Mouse (Mus musculus): Measurements from ENCODE around the gene Lif. TPM values are rescaled to one million over a fixed set of nuclear protein-coding genes. Genes with fewer than 3 reads are reported as not detected.

Lif gene
- polyA plus RNA-seq, 2 experiments = 0.02 TPM; not detected in 1

DNA sequence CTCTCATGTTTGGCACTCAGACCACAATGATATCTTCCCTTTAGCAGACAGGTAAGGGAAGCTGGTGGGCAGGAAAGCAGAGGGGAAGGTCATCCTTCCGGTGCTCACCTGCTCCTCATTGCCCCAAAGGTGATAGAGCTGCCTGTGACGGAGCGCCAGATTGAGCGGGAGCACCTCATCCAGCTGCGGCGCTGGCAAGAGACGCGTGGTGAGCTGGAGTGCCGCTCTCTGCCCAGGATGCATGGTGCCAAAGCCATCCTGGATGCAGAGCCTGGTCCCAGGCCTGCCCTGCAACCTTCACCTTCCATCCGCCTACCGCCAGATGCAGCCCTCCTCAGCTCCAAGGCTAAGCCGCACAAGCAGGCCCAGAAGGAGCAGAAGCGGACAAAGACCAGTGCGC lies 42.8 kb upstream of the Lif start:
- Histone ChIP-seq H3K4me1 (replicated peaks; ENCODE audit: control insufficient read depth in 2 of 2, insufficient read depth in 2 of 2, low read length in 1 of 2) (peaks cover 7 to 10% of the 10 kb centered on the region in 2 experiments), H3K4me2 (ENCODE audit: low read depth) (no peak overlapping the region), H3K27me3 (ENCODE audit: control insufficient read depth, insufficient read depth, low read length) (peaks cover 7% of the 10 kb centered on the region), H3K27ac (no peak overlapping the region), H3K9me3 (ENCODE audit: control insufficient read depth, low read length) (no peaks in the 10 kb centered on the region), H3K9ac (replicated peaks) (no peak overlapping the region), H3K36me3 (replicated peaks; ENCODE audit: control insufficient read depth, insufficient read depth, low read depth) (no peaks in the 10 kb centered on the region), H3K4me3 (ENCODE audit: insufficient read depth in 1 of 2, low read depth in 2 of 2, low read length in 2 of 2) (no peak overlapping the region)
- no peak for TF ChIP-seq CTCF (IDR thresholded peaks at IDR 0.05; ENCODE audit: low read depth)
- TF ChIP-seq EP300 (IDR thresholded peaks at IDR 0.05; ENCODE audit: low read depth) = no peak
- DNase-seq (ENCODE audit: low read depth in 3 of 3, low spot score in 3 of 3) = no peak
- ATAC-seq (ENCODE audit: insufficient read depth) = no peak
- 87% methylated on average over 14 of the region's 14 CpGs for WGBS (ENCODE audit: insufficient replicate concordance)

- no peak overlapping the region for H3K27ac ChIP-seq
- no peak for TF ChIP-seq CTCF (IDR thresholded peaks at IDR 0.05; ENCODE audit: low read depth)
- no peak for TF ChIP-seq EP300 (IDR thresholded peaks at IDR 0.05; ENCODE audit: low read depth)
- DNase-seq (ENCODE audit: low read depth in 3 of 3, low spot score in 3 of 3) (no peak), ATAC-seq (ENCODE audit: insufficient read depth) (no peak)
- peaks cover 7 to 11% of the 10 kb centered on the region in 2 experiments for H3K4me1 ChIP-seq (replicated peaks; ENCODE audit: control insufficient read depth in 2 of 2, insufficient read depth in 2 of 2, low read length in 1 of 2)
- H3K9me3 ChIP-seq (ENCODE audit: control insufficient read depth, low read length) = no peaks in the 10 kb centered on the region
- no peak overlapping the region for H3K9ac ChIP-seq (replicated peaks)
- 71% methylated on average over 10 of the region's 10 CpGs for WGBS (ENCODE audit: insufficient replicate concordance)
- H3K27me3 ChIP-seq (ENCODE audit: control insufficient read depth, insufficient read depth, low read length) = peaks cover 7% of the 10 kb centered on the region
- no peak overlapping the region for H3K4me3 ChIP-seq (ENCODE audit: insufficient read depth in 1 of 2, low read depth in 2 of 2, low read length in 2 of 2)
- no peak overlapping the region for H3K4me2 ChIP-seq (ENCODE audit: low read depth)
- no peaks in the 10 kb centered on the region for H3K36me3 ChIP-seq (replicated peaks; ENCODE audit: control insufficient read depth, insufficient read depth, low read depth)
These were observed 42.3 kb upstream of the Lif start for GRCm38 (mm10) chr11:4215061-4215460.

DNA sequence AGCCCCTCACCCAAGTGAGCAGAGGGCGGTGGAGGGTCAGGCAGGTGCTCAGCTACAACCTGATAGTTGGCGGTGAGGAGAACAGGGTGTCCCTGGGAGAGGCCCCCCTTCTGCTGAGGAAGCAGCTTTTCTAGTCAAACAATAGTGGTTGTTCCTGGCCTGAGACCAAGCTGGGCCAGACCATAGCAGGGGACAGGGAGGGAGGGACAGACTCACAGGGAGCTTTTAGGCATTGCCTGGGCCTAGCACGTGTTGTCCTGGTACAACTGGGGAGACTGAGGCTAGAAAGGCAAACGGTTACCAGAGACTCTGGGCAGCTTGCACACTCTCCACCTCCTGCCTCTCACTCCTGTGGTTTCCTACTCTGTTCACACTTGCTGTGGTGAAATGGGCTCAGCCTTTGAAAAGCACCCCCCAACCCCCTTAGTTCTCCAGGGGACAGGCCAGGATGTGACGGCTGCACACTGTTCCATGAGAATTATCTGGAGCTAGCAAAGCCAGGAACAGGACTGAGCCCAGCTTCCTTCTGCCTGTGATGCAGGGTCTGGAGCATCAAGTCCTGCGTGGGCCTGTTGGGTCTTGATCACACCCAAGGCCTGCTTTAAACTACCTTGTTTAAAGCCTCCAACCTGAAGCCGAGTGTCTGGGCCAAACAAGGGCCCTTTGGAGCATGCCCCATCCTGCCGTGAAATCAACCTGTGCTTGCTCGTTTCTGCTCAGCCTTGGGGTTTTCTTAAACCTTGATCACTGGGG lies 40.9 kb upstream of the Lif start:
- Histone ChIP-seq H3K9me3 (ENCODE audit: control insufficient read depth, low read length) (no peaks in the 10 kb centered on the region), H3K4me1 (replicated peaks; ENCODE audit: control insufficient read depth in 2 of 2, insufficient read depth in 2 of 2, low read length in 1 of 2) (peaks cover 7 to 14% of the 10 kb centered on the region in 2 experiments), H3K27me3 (ENCODE audit: control insufficient read depth, insufficient read depth, low read length) (peaks cover 7% of the 10 kb centered on the region), H3K36me3 (replicated peaks; ENCODE audit: control insufficient read depth, insufficient read depth, low read depth) (no peaks in the 10 kb centered on the region), H3K4me2 (ENCODE audit: low read depth) (no peak overlapping the region), H3K9ac (replicated peaks) (no peak overlapping the region), H3K27ac (no peak overlapping the region), H3K4me3 (ENCODE audit: insufficient read depth in 1 of 2, low read depth in 2 of 2, low read length in 2 of 2) (no peak overlapping the region)
- ATAC-seq (ENCODE audit: insufficient read depth) (no peak), DNase-seq (ENCODE audit: low read depth in 3 of 3, low spot score in 3 of 3) (no peak)
- TF ChIP-seq CTCF (IDR thresholded peaks at IDR 0.05; ENCODE audit: low read depth) = no peak
- TF ChIP-seq EP300 (IDR thresholded peaks at IDR 0.05; ENCODE audit: low read depth) = no peak
- 73% methylated on average over 9 of the region's 9 CpGs for WGBS (ENCODE audit: insufficient replicate concordance)

DNA sequence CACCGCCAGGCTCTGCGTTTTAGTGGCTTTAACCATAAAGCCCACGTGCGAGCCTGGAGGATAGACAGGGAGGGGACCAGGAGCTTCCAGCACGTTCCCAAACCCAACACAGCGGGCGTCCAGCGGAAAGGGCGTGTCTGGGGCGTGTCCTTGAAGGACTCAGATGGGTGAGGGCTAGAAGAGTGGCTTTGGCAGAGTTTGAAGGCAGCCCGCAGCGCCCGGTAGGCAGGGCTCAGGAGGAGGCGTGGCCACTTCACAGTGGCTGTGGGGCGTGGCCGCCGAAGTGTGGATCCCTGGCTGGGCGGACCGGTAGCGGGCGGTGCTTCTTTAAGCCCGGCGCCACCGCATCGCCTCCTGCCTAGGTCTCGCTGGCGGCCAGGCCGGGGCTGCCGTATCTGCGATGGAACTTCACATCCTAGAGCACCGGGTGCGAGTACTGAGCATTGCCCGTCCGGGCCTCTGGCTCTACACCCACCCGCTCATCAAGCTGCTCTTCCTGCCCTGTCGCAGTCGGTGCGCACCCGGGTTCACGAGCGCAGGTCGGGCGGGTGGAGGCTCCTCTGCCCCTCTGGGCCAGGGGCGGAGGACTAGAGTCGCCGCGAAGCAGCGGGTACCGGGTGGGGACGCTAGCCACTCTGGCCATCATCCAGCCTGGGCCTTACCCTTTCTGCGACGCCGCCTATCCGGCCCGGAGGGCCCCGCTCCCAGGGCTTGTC lies 39.3 kb upstream of the Lif start, which contains the start of gene Castor1:
Gene Castor1 (plus strand): TSS at position 312 of the 716 bp plus-strand sequence.
- Histone ChIP-seq H3K36me3 (replicated peaks; ENCODE audit: control insufficient read depth, insufficient read depth, low read depth) (no peaks in the 10 kb centered on the region), H3K4me1 (replicated peaks; ENCODE audit: control insufficient read depth in 2 of 2, insufficient read depth in 2 of 2, low read length in 1 of 2) (peaks cover 11 to 17% of the 10 kb centered on the region in 2 experiments), H3K27me3 (ENCODE audit: control insufficient read depth, insufficient read depth, low read length) (peaks cover 7% of the 10 kb centered on the region), H3K27ac (peak within 1 kb of the TSS; percentile 2), H3K4me3 (ENCODE audit: insufficient read depth in 1 of 2, low read depth in 2 of 2, low read length in 2 of 2) (peak within 1 kb of the TSS; percentile 54 to 60), H3K4me2 (ENCODE audit: low read depth) (peak within 1 kb of the TSS; percentile 95), H3K9ac (replicated peaks) (peak within 1 kb of the TSS; percentile 58), H3K9me3 (ENCODE audit: control insufficient read depth, low read length) (no peaks in the 10 kb centered on the region)
- TF ChIP-seq CTCF (IDR thresholded peaks at IDR 0.05; ENCODE audit: low read depth) (peak; percentile 26), EP300 (IDR thresholded peaks at IDR 0.05; ENCODE audit: low read depth) (no peak)
- ATAC-seq (ENCODE audit: insufficient read depth) = peak; percentile 93
- WGBS (ENCODE audit: insufficient replicate concordance) = 2% methylated on average over 56 of the region's 56 CpGs
- DNase-seq (ENCODE audit: low read depth in 3 of 3, low spot score in 3 of 3) = peak; percentile 85 to 93 (median 87)

DNA sequence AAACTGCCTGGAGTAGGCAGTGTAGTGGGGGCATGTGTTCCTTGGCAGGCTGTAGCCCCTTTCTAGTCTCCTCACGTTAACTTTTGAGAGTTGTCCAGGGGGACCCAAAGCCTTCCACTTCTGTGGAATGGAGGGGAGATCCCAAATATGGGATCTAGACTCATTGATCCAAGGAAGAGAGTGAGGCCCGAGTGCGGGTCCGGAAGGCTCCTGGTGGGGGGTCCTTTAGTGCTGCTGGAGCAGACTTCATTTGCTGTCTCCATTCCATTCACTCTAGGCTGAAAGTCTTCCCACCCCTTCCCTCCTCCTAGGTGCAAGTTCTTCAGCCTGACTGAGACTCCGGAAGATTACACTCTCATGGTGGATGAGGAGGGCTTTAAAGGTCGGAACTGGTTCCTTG lies 38.7 kb upstream of the Lif start:
- peak overlapping the region; percentile 95 for H3K4me2 ChIP-seq (ENCODE audit: low read depth)
- H3K9me3 ChIP-seq (ENCODE audit: control insufficient read depth, low read length) = no peaks in the 10 kb centered on the region
- no peaks in the 10 kb centered on the region for H3K36me3 ChIP-seq (replicated peaks; ENCODE audit: control insufficient read depth, insufficient read depth, low read depth)
- H3K9ac ChIP-seq (replicated peaks) = peak overlapping the region; percentile 58
- peaks cover 11 to 20% of the 10 kb centered on the region in 2 experiments for H3K4me1 ChIP-seq (replicated peaks; ENCODE audit: control insufficient read depth in 2 of 2, insufficient read depth in 2 of 2, low read length in 1 of 2)
- H3K4me3 ChIP-seq (ENCODE audit: insufficient read depth in 1 of 2, low read depth in 2 of 2, low read length in 2 of 2) = peak overlapping the region; percentile 54 to 60
- TF ChIP-seq EP300 (IDR thresholded peaks at IDR 0.05; ENCODE audit: low read depth) (no peak), CTCF (IDR thresholded peaks at IDR 0.05; ENCODE audit: low read depth) (no peak)
- no peak overlapping the region for H3K27ac ChIP-seq
- DNase-seq (ENCODE audit: low read depth in 3 of 3, low spot score in 3 of 3) = no peak
- no peak for ATAC-seq (ENCODE audit: insufficient read depth)
- WGBS (ENCODE audit: insufficient replicate concordance) = 25% methylated on average over 6 of the region's 6 CpGs
- peaks cover 7% of the 10 kb centered on the region for H3K27me3 ChIP-seq (ENCODE audit: control insufficient read depth, insufficient read depth, low read length)

Data from liver, embryonic 14.5 days (tissue).